In genomic region chr3:60611839-60612238, GRCm38 (mm10) we compare ENCODE assay signal across 7 mouse cellular contexts.
DNase-seq lines count a peak whose midpoint lies in the region; ATAC-seq and TF ChIP-seq lines count a peak whose summit lies in the region.

No protein-coding gene starts in this region.

- H3K9me3 ChIP-seq in kidney, embryonic 16.5 days (ENCODE audit: low read length): no peaks in the 10 kb centered on the region
- H3K9me3 ChIP-seq in ES-Bruce4 (replicated peaks; ENCODE audit: control insufficient read depth, insufficient read depth, low read length, poor library complexity, severe bottlenecking): no peaks in the 10 kb centered on the region
- H3K9me3 ChIP-seq in embryonic facial prominence, embryonic 14.5 days (ENCODE audit: control insufficient read depth, low read length): no peaks in the 10 kb centered on the region
- H3K9me3 ChIP-seq in limb, embryonic 14.5 days (ENCODE audit: control insufficient read depth, low read length): no peaks in the 10 kb centered on the region

- H3K4me3 ChIP-seq in kidney, embryonic 16.5 days (ENCODE audit: low read length): no peak overlapping the region
- H3K4me3 ChIP-seq in ES-Bruce4 (ENCODE audit: low read depth, low read length): no peak overlapping the region
- H3K4me3 ChIP-seq in embryonic facial prominence, embryonic 14.5 days (ENCODE audit: low read depth, low read length): no peak overlapping the region
- no peak overlapping the region for H3K4me3 ChIP-seq in limb, embryonic 14.5 days (replicated peaks; ENCODE audit: low read length)
- no peak overlapping the region for H3K4me3 ChIP-seq in spleen, adult 2 months (ENCODE audit: extremely low read depth, insufficient read depth, insufficient read length)

- DNase-seq in kidney, postnatal 14 days: peak; percentile 54
- DNase-seq in adipocyte (ENCODE audit: low spot score): peak; percentile 83
- peak; percentile 76 for DNase-seq in embryonic facial prominence, embryonic 14.5 days (ENCODE audit: low spot score)
- DNase-seq in limb, embryonic 14.5 days (ENCODE audit: low spot score): peak; percentile 45
- peak; percentile 49 to 57 for DNase-seq in spleen, adult 2 months (ENCODE audit: low read depth in 1 of 2, low spot score in 2 of 2)

- H3K9ac ChIP-seq in kidney, embryonic 16.5 days (replicated peaks; ENCODE audit: low read length): no peak overlapping the region
- no peak overlapping the region for H3K9ac ChIP-seq in ES-Bruce4 (ENCODE audit: low read depth, poor library complexity, severe bottlenecking)
- no peak overlapping the region for H3K9ac ChIP-seq in embryonic facial prominence, embryonic 14.5 days (ENCODE audit: low read depth, low read length)
- no peak overlapping the region for H3K9ac ChIP-seq in limb, embryonic 14.5 days (ENCODE audit: low read depth, low read length, severe bottlenecking)

- no peak overlapping the region for H3K27ac ChIP-seq in kidney, embryonic 16.5 days (ENCODE audit: low read length)
- no peak overlapping the region for H3K27ac ChIP-seq in ES-Bruce4 (ENCODE audit: insufficient read depth, low read length)
- no peak overlapping the region for H3K27ac ChIP-seq in embryonic facial prominence, embryonic 14.5 days (replicated peaks; ENCODE audit: low read depth, low read length)
- no peak overlapping the region for H3K27ac ChIP-seq in limb, embryonic 14.5 days (replicated peaks; ENCODE audit: low read depth, low read length)
- H3K27ac ChIP-seq in spleen, adult 2 months (ENCODE audit: insufficient read depth, low read length): no peak overlapping the region

- H3K36me3 ChIP-seq in kidney, embryonic 16.5 days (ENCODE audit: insufficient read depth, low read length): peaks cover 18% of the 10 kb centered on the region
- no peaks in the 10 kb centered on the region; the same call in 1 of the 2 replicates for H3K36me3 ChIP-seq in ES-Bruce4 (ENCODE audit: control insufficient read depth, insufficient read depth, low read length, poor library complexity, severe bottlenecking)
- H3K36me3 ChIP-seq in embryonic facial prominence, embryonic 14.5 days (ENCODE audit: control insufficient read depth, insufficient read depth, low read length): peaks cover 18% of the 10 kb centered on the region
- peaks cover 15% of the 10 kb centered on the region; the same call in 1 of the 2 replicates for H3K36me3 ChIP-seq in limb, embryonic 14.5 days (ENCODE audit: control insufficient read depth, insufficient read depth, low read length)
- H3K36me3 ChIP-seq in spleen, adult 2 months (ENCODE audit: control insufficient read depth, insufficient read depth, low read length): peaks cover 16% of the 10 kb centered on the region

- no peak for TF ChIP-seq POLR2A in ES-Bruce4 (IDR thresholded peaks at IDR 0.05; ENCODE audit: insufficient read depth, low read length)
- TF ChIP-seq POLR2A in limb, embryonic 14.5 days (IDR thresholded peaks at IDR 0.05; ENCODE audit: borderline replicate concordance, extremely low read depth, insufficient read depth, insufficient read length): no peak
- no peak for TF ChIP-seq POLR2A in spleen, adult 2 months (IDR thresholded peaks at IDR 0.05; ENCODE audit: low read depth, low read length)

- no peaks in the 10 kb centered on the region for H3K27me3 ChIP-seq in kidney, embryonic 16.5 days (ENCODE audit: insufficient read depth, low read length)
- H3K27me3 ChIP-seq in ES-Bruce4 (ENCODE audit: control insufficient read depth, insufficient read depth, low read length, poor library complexity, severe bottlenecking): no peaks in the 10 kb centered on the region
- H3K27me3 ChIP-seq in embryonic facial prominence, embryonic 14.5 days (replicated peaks; ENCODE audit: control insufficient read depth, insufficient read depth, low read length): no peaks in the 10 kb centered on the region
- no peaks in the 10 kb centered on the region for H3K27me3 ChIP-seq in limb, embryonic 14.5 days (ENCODE audit: control insufficient read depth, insufficient read depth, low read length)
- no peaks in the 10 kb centered on the region for H3K27me3 ChIP-seq in spleen, adult 2 months (ENCODE audit: control insufficient read depth, insufficient read depth, low read length)

- WGBS in kidney, embryonic 16.5 days: 22% methylated on average over 2 of the region's 2 CpGs
- 14% methylated on average over 2 of the region's 2 CpGs for WGBS in embryonic facial prominence, embryonic 14.5 days
- 18% methylated on average over 2 of the region's 2 CpGs for WGBS in limb, embryonic 14.5 days
- WGBS in spleen, adult 2 months: 25% methylated on average over 2 of the region's 2 CpGs

- no peak for ATAC-seq in kidney, embryonic 16.5 days (ENCODE audit: low FRiP score, low TSS enrichment)
- no peak for ATAC-seq in embryonic facial prominence, embryonic 14.5 days (ENCODE audit: low read depth)
- no peak for ATAC-seq in limb, embryonic 14.5 days (ENCODE audit: low FRiP score, low read depth)

- no peak for TF ChIP-seq EP300 in ES-Bruce4 (IDR thresholded peaks at IDR 0.05; ENCODE audit: insufficient read depth, low read depth, low read length)

- H3K4me1 ChIP-seq in kidney, embryonic 16.5 days (ENCODE audit: insufficient read depth, low read length): no peaks in the 10 kb centered on the region
- H3K4me1 ChIP-seq in ES-Bruce4 (ENCODE audit: control insufficient read depth, insufficient read depth, low read length): no peaks in the 10 kb centered on the region
- no peaks in the 10 kb centered on the region for H3K4me1 ChIP-seq in embryonic facial prominence, embryonic 14.5 days (ENCODE audit: control insufficient read depth, insufficient read depth, low read length)
- H3K4me1 ChIP-seq in limb, embryonic 14.5 days (ENCODE audit: control insufficient read depth, insufficient read depth, low read length): no peaks in the 10 kb centered on the region
- no peaks in the 10 kb centered on the region; the same call in 1 of the 2 replicates for H3K4me1 ChIP-seq in spleen, adult 2 months (ENCODE audit: control insufficient read depth, insufficient read depth, insufficient read length)

- TF ChIP-seq CTCF in ES-Bruce4 (IDR thresholded peaks at IDR 0.05; ENCODE audit: low read depth, low read length): peak; percentile 4
- TF ChIP-seq CTCF in spleen, adult 2 months (IDR thresholded peaks at IDR 0.05; ENCODE audit: extremely low read depth, insufficient read depth, insufficient read length, insufficient replicate concordance): no peak

- H3K4me2 ChIP-seq in kidney, embryonic 16.5 days (replicated peaks; ENCODE audit: low read depth, low read length): no peak overlapping the region
- H3K4me2 ChIP-seq in embryonic facial prominence, embryonic 14.5 days (ENCODE audit: low read depth, low read length): no peak overlapping the region
- no peak overlapping the region for H3K4me2 ChIP-seq in limb, embryonic 14.5 days (replicated peaks; ENCODE audit: low read depth, low read length, severe bottlenecking)
